Mouse (Mus musculus): ENCODE data around the gene Grip1. TPM values are rescaled to one million over a fixed set of nuclear protein-coding genes. Genes with fewer than 3 reads are reported as not detected.

Gene Grip1
- polyA plus RNA-seq, 1 experiment from 2014 or later = 2.8 TPM

DNA sequence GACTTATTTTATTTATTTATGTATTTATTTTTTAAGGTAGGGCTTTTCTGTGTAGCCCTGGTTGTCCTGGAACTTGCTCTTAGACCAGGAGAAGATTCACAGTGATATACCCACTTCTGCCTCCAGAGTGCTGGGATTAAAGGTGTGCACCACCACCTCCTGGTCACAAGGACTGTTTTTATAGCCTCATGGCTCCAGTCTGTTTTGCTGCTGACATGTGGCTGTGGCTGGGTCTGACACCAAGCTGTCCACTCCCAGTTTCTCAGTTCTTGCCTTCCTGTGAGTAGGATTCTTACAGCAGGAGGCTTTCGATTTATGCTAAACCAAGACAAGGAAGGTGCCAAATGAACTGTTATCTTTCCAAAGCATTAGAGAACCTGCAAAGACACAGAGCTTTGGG, 16.5 kb downstream of the Grip1 start:
- no peak for DNase-seq (ENCODE audit: low spot score)
- WGBS = 89% methylated on average over 1 of the region's 1 CpGs
- Histone ChIP-seq H3K4me1 (peaks cover 2% of the 10 kb centered on the region; the same call in 1 of the 2 replicates), H3K36me3 (no peaks in the 10 kb centered on the region), H3K9me3 (replicated peaks) (no peaks in the 10 kb centered on the region), H3K27ac (no peak overlapping the region), H3K4me3 (no peak overlapping the region), H3K27me3 (ENCODE audit: low read depth, poor library complexity, severe bottlenecking) (no peaks in the 10 kb centered on the region)

DNA sequence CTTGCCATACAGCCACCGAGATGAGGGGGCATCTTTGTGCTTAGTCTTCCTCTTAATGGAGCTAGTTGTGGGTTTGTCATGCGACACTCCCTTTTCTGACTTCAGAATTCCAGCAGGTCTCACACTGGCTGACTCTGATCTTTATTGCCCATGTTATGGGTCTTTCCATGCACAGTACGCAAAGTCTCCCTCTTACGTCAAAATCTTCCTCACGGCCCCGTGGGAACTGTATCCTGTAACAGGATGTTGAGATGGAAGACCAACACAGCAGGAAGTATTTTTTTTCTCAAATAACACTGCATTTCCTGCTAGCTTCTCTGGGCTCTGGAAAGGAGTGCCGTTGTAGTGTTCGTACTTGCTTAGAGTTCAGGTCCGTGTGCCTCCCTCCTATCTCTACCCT, 21.5 kb downstream of the Grip1 start:
- H3K4me1 ChIP-seq = peaks cover 6% of the 10 kb centered on the region; the same call in 1 of the 2 replicates
- 79% methylated on average over 9 of the region's 9 CpGs for WGBS
- H3K9me3 ChIP-seq (replicated peaks) = no peaks in the 10 kb centered on the region
- no peak overlapping the region for H3K4me3 ChIP-seq
- H3K27ac ChIP-seq = no peak overlapping the region
- H3K36me3 ChIP-seq = no peaks in the 10 kb centered on the region
- DNase-seq (ENCODE audit: low spot score) = no peak
- no peaks in the 10 kb centered on the region for H3K27me3 ChIP-seq (ENCODE audit: low read depth, poor library complexity, severe bottlenecking)

DNA sequence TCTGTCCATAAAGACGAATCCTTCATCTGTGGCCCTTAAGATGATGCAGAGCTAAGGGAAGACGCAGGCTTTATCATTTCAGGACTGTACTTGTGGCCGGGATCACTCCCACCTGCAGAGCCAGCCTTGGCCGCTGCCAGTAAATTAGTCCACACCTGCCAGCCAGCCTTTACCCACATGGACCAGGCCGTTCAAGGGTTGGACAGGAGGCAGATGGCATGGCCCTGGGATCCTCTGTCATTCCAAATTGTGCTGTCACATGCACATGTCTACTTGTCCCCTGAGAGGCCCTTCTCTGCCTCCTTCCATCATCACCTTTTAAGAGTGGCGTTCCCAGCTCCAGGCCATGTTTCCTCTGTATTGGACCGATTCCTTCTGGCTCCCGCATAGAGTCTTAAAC, 24.0 kb downstream of the Grip1 start:
- H3K9me3 ChIP-seq (replicated peaks) = no peaks in the 10 kb centered on the region
- WGBS = 91% methylated on average over 8 of the region's 8 CpGs

GRCm38 (mm10) chr10:119483068-119483705, 29.6 kb downstream of the Grip1 start:
- Histone ChIP-seq H3K4me3 (no peak overlapping the region), H3K4me1 (peaks cover 30% of the 10 kb centered on the region), H3K27ac (peak overlapping the region; percentile 3; the same call in 1 of the 2 replicates), H3K36me3 (no peaks in the 10 kb centered on the region), H3K9me3 (replicated peaks) (no peaks in the 10 kb centered on the region), H3K27me3 (ENCODE audit: low read depth, poor library complexity, severe bottlenecking) (no peaks in the 10 kb centered on the region)
- DNase-seq (ENCODE audit: low spot score) = no peak
- 64% methylated on average over 17 of the region's 17 CpGs for WGBS

More for the DNA sequence above, 24.0 kb downstream of the Grip1 start:
- H3K4me3 ChIP-seq = no peak overlapping the region
- H3K27me3 ChIP-seq (ENCODE audit: low read depth, poor library complexity, severe bottlenecking) = no peaks in the 10 kb centered on the region
- no peak for DNase-seq (ENCODE audit: low spot score)
- peaks cover 18% of the 10 kb centered on the region for H3K4me1 ChIP-seq
- no peaks in the 10 kb centered on the region for H3K36me3 ChIP-seq
- no peak overlapping the region for H3K27ac ChIP-seq

DNA sequence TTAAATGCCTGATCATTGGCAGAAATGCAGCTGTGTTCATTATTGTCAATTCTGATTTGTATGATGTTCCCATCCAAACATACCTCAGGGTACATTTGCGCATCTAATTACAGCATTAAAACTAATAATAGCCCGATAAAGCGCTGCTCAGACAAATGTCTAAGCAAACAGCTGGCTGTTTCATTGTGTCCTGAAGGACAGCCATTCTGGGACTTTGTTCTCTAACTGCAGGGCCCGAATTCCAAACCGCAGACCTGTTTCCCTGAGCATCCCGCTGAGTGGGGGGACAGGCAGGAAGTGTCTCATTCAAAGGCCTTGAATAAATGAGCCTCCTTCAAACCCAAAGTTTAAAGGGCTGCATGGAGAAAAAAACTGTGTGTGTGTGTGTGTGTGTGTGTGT, 30.1 kb downstream of the Grip1 start:
- Histone ChIP-seq H3K4me1 (peaks cover 30% of the 10 kb centered on the region), H3K36me3 (no peaks in the 10 kb centered on the region), H3K27ac (peak overlapping the region; percentile 3; the same call in 1 of the 2 replicates), H3K9me3 (replicated peaks) (no peaks in the 10 kb centered on the region), H3K27me3 (ENCODE audit: low read depth, poor library complexity, severe bottlenecking) (no peaks in the 10 kb centered on the region), H3K4me3 (no peak overlapping the region)
- 46% methylated on average over 6 of the region's 6 CpGs for WGBS
- DNase-seq (ENCODE audit: low spot score) = no peak

- Histone ChIP-seq H3K4me1 (peaks cover 24% of the 10 kb centered on the region), H3K27me3 (ENCODE audit: low read depth, poor library complexity, severe bottlenecking) (no peaks in the 10 kb centered on the region), H3K36me3 (no peaks in the 10 kb centered on the region), H3K27ac (no peak overlapping the region), H3K9me3 (replicated peaks) (no peaks in the 10 kb centered on the region), H3K4me3 (no peak overlapping the region)
- 90% methylated on average over 7 of the region's 7 CpGs for WGBS
- no peak for DNase-seq (ENCODE audit: low spot score)
Measured at GRCm38 (mm10) chr10:119486936-119487335, 33.3 kb downstream of the Grip1 start.

GRCm38 (mm10) chr10:119490831-119491230, 37.2 kb downstream of the Grip1 start:
- no peak overlapping the region for H3K27ac ChIP-seq
- no peak overlapping the region for H3K4me3 ChIP-seq
- no peaks in the 10 kb centered on the region for H3K4me1 ChIP-seq
- H3K9me3 ChIP-seq (replicated peaks) = no peaks in the 10 kb centered on the region
- no peak for DNase-seq (ENCODE audit: low spot score)
- H3K36me3 ChIP-seq = no peaks in the 10 kb centered on the region
- WGBS = 95% methylated on average over 18 of the region's 18 CpGs
- no peaks in the 10 kb centered on the region for H3K27me3 ChIP-seq (ENCODE audit: low read depth, poor library complexity, severe bottlenecking)

DNA sequence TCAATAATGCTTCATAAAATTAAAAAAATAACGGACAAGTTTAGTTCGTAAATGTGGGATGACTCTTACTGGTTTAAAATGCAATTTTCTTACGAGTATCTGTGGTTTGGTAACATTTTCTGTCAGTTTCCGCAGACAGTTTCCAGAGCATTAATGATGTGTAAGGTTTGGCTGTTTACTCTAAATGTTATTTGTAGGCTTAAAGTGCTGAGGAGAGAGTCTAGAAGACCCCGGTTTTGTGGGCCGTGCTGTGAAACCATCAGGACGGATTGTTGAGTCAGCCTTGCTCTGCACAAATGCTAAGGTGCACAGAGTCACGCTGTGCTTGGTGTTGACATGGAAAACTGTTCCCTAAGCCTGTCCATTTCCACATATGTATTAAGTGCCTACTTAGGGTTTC, 41.7 kb downstream of the Grip1 start:
- peaks cover 8% of the 10 kb centered on the region for H3K36me3 ChIP-seq
- H3K9me3 ChIP-seq (replicated peaks) = no peaks in the 10 kb centered on the region
- H3K27me3 ChIP-seq (ENCODE audit: low read depth, poor library complexity, severe bottlenecking) = no peaks in the 10 kb centered on the region
- DNase-seq (ENCODE audit: low spot score) = no peak
- H3K4me1 ChIP-seq = no peaks in the 10 kb centered on the region
- 82% methylated on average over 8 of the region's 8 CpGs for WGBS
- H3K27ac ChIP-seq = no peak overlapping the region
- H3K4me3 ChIP-seq = no peak overlapping the region

- Histone ChIP-seq H3K9me3 (replicated peaks) (no peaks in the 10 kb centered on the region), H3K27me3 (ENCODE audit: low read depth, poor library complexity, severe bottlenecking) (no peaks in the 10 kb centered on the region), H3K4me1 (no peaks in the 10 kb centered on the region), H3K36me3 (peaks cover 8% of the 10 kb centered on the region), H3K27ac (no peak overlapping the region), H3K4me3 (no peak overlapping the region)
- WGBS = 77% methylated on average over 5 of the region's 5 CpGs
- no peak for DNase-seq (ENCODE audit: low spot score)
Measured at GRCm38 (mm10) chr10:119496221-119496620, 42.6 kb downstream of the Grip1 start.

DNA sequence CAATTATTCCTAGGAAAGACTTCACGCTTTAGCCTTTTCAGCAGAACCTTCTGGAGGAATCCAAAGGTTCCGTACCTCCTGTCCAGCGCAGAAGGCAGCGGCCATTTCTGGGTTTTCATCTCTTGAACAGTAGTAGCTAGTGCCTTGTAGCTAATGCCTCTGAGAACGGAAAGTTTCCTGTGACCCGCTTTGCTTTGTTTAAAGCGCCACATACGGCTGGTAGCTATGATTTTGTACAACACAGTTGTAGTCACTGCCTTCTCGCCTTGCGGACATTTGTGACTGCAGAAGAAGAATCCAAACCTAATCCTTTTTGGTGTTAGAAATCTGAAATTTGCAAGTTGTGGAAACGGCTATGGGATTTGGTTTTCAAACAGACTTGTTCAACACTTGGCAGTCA, 68.1 kb downstream of the Grip1 start:
- H3K4me1 ChIP-seq = no peaks in the 10 kb centered on the region
- no peaks in the 10 kb centered on the region for H3K27me3 ChIP-seq (ENCODE audit: low read depth, poor library complexity, severe bottlenecking)
- no peaks in the 10 kb centered on the region for H3K36me3 ChIP-seq
- H3K9me3 ChIP-seq (replicated peaks) = no peaks in the 10 kb centered on the region
- no peak for DNase-seq (ENCODE audit: low spot score)
- WGBS = 94% methylated on average over 11 of the region's 11 CpGs
- no peak overlapping the region for H3K4me3 ChIP-seq
- no peak overlapping the region for H3K27ac ChIP-seq

DNA sequence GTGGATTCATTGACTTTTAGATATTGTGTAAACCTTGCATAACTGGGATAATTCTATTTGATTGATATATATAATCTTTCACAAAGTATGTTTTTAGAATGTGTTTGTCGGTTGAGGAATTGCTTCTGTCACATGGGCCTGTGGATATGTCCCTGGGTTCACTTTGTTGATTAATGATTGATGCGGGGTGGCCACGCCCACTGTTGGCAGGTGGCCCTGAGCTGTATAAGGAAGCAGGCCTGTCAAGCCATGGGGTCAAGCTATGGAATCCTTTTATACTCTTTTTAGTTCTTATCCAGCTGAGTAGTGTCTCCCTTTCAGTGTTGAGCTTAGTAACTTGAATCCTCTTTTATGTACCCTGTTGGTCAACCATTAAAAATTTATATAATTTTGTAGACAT, 72.1 kb downstream of the Grip1 start:
- H3K27ac ChIP-seq = no peak overlapping the region
- H3K4me1 ChIP-seq = no peaks in the 10 kb centered on the region
- H3K9me3 ChIP-seq (replicated peaks) = no peaks in the 10 kb centered on the region
- WGBS = 94% methylated on average over 3 of the region's 3 CpGs
- no peak overlapping the region for H3K4me3 ChIP-seq
- DNase-seq (ENCODE audit: low spot score) = no peak
- H3K36me3 ChIP-seq = no peaks in the 10 kb centered on the region
- H3K27me3 ChIP-seq (ENCODE audit: low read depth, poor library complexity, severe bottlenecking) = no peaks in the 10 kb centered on the region

- WGBS = 73% methylated on average over 4 of the region's 4 CpGs
Measured at GRCm38 (mm10) chr10:119534852-119535251, 81.2 kb downstream of the Grip1 start.

GRCm38 (mm10) chr10:119541655-119542054, 88.0 kb downstream of the Grip1 start:
- Histone ChIP-seq H3K4me3 (no peak overlapping the region), H3K27ac (no peak overlapping the region), H3K36me3 (no peaks in the 10 kb centered on the region), H3K27me3 (ENCODE audit: low read depth, poor library complexity, severe bottlenecking) (no peaks in the 10 kb centered on the region), H3K9me3 (replicated peaks) (no peaks in the 10 kb centered on the region), H3K4me1 (no peaks in the 10 kb centered on the region)
- no peak for DNase-seq (ENCODE audit: low spot score)
- WGBS = 90% methylated on average over 4 of the region's 4 CpGs

More at GRCm38 (mm10) chr10:119534852-119535251, 81.2 kb downstream of the Grip1 start:
- Histone ChIP-seq H3K27ac (no peak overlapping the region), H3K9me3 (replicated peaks) (no peaks in the 10 kb centered on the region), H3K4me3 (no peak overlapping the region), H3K27me3 (ENCODE audit: low read depth, poor library complexity, severe bottlenecking) (no peaks in the 10 kb centered on the region), H3K4me1 (no peaks in the 10 kb centered on the region), H3K36me3 (no peaks in the 10 kb centered on the region)
- DNase-seq (ENCODE audit: low spot score) = no peak

- no peaks in the 10 kb centered on the region for H3K36me3 ChIP-seq
- H3K27ac ChIP-seq = no peak overlapping the region
- H3K27me3 ChIP-seq (ENCODE audit: low read depth, poor library complexity, severe bottlenecking) = no peaks in the 10 kb centered on the region
- no peak for DNase-seq (ENCODE audit: low spot score)
- 43% methylated on average over 7 of the region's 7 CpGs for WGBS
- H3K4me1 ChIP-seq = no peaks in the 10 kb centered on the region
- no peak overlapping the region for H3K4me3 ChIP-seq
- no peaks in the 10 kb centered on the region for H3K9me3 ChIP-seq (replicated peaks)
Measured at GRCm38 (mm10) chr10:119543771-119544170, 90.1 kb downstream of the Grip1 start.

Data from limb, embryonic 10.5 days (tissue).